Mouse (Mus musculus) layer of hippocampus, adult 6 months (tissue): ENCODE measurements around the gene Ncf2. TPM values are rescaled to one million over a fixed set of nuclear protein-coding genes. Genes with fewer than 3 reads are reported as not detected.

Source experiments
- long read RNA-seq, 2 experiments: library from polyadenylated mRNA; unstranded; transcript quantifications; one replicate each; pipeline ENCODE4 v2.0.0; 2019 to 2020
- polyA plus RNA-seq: library from polyadenylated mRNA; unstranded; fragments of <200 nt; fragmentation: Nextera tagmentation; gene quantifications from 2 replicates; pipeline ENCODE4 v1.2.3, GENCODE M21; 2021

Gene Ncf2
- polyA plus RNA-seq = 1.9 and 2.5 TPM in 2 replicates
- long read RNA-seq, experiment 1, partial matches to known transcripts = 1 of 4 reads
- long read RNA-seq, experiment 1, other reads (novel, unspliced or antisense) = 0 of 4 reads
- long read RNA-seq, experiment 2, transcript Ncf2-201 (15 exons, 2,596 nt) = major isoform, 12 of 19 reads
- long read RNA-seq, experiment 2, partial matches to known transcripts = 3 of 19 reads
- long read RNA-seq, experiment 2, other reads (novel, unspliced or antisense) = 4 of 19 reads

GRCm38 (mm10) chr1:152799897-152800296, at the start of gene Ncf2:
Gene Ncf2, plus strand, starts transcription at chr1:152800194.

DNA sequence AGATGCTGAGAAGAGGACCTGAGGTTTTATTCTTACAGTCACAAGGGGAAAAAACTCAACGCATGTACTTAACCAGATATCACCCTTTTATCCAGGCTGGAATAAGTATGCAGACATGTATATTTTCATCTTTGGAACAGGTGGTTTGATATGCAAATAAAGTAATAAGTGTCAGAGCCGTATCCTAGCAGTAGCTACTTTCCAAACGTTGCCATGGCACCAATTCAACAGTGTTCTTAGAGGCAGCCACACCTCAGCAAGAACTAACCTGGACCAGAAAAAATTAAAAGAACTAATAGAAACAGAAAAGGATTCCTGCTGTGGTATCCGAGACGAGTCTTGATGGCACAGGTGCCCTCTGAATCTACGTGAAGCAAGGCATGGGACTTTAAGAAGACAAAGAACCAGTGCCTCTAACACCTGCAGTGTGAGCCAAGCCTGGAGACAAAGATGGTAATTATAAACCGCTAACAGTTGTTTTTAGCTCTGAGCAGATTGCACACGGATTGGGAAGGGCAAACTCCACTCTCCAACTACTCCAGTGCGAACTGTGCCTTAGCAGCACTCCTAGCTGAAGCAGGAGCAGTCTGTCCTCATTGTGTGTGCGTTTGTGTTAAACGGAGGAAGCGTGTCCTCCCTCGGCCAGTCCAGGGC, 49.6 kb upstream of the Ncf2 start, which contains the start of gene Apobec4:
Apobec4 (plus strand) TSS at position 240 of the 654 bp plus-strand sequence.

GRCm38 (mm10) chr1:152766032-152766772, 33.8 kb upstream of the Ncf2 start, which contains the start of the genes Rgl1 and Arpc5:
Gene Rgl1, minus strand, starts transcription at chr1:152766351.
Gene Arpc5, plus strand, starts transcription at chr1:152766542.

Other genes starting within 250 kb of the Ncf2 start
- gene Apobec4, start 49.6 kb upstream of the Ncf2 start, polyA plus RNA-seq = not detected in 2 replicates
- gene Rgl1, start 33.8 kb upstream of the Ncf2 start, polyA plus RNA-seq = 34.2 and 35.7 TPM in 2 replicates
- 252 and 270 TPM in 2 replicates for gene Arpc5, start 33.7 kb upstream of the Ncf2 start, polyA plus RNA-seq
- gene Smg7, start 102.5 kb downstream of the Ncf2 start, polyA plus RNA-seq = 18.3 and 20.5 TPM in 2 replicates
- gene Nmnat2, start 154.8 kb downstream of the Ncf2 start, polyA plus RNA-seq = 58.9 and 81.6 TPM in 2 replicates